Mouse (Mus musculus): ENCODE measurements at regions not wholly inside any gene's neighbourhood (a gene's known extent, or its start where the extent isn't known, plus 50 kb on each side); places are given as distances from the start of the nearest gene placed in this dataset.
A peak's percentile ranks its signal among the peaks of the same experiment; 100 is the strongest.
"Not testable (repeated sequence)": the region's sequence is repeated elsewhere in the genome, so short reads cannot be mapped to it uniquely, and the experiment has no call there.

DNA sequence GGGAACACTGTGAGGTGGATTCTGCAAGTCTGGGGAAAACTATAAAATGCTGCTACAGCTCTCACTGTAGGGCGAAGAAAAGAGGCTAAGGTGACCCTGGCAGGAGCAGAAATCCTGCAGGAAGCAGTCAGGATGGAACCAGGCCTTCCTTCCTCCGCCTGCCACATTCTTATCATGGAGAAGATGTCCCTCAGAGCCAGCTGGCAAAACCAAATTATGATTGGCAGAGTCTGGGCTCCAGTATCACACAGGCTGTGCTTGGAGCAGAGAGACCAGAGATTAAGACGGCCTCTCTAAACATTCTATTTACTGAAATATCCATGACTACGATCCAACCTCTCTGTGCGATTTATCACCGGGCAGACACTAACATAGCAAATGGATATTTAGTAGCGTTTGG lies 92.2 kb upstream of the Max start:
- no peak for DNase-seq

DNA sequence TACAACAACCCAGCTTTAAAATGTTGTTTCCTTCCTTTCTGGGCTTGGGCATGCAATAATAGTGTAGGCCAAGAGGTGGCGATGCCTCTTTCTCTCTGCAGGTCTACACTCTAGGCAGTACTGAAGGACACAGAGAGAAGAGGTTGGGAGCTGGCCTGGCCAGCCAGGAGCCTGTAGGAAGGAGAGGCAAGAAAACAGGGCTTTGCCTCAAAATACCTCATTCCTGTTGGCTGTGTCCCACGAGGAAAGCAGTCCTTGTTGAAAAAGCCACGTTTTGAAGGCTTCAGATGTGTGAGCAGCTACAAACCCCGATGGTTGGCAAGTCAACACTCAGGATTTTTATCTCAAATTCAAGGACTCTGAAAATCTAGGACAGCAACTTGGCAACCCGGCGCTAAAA lies 90.9 kb upstream of the Max start:
- peak; percentile 33 for DNase-seq

DNA sequence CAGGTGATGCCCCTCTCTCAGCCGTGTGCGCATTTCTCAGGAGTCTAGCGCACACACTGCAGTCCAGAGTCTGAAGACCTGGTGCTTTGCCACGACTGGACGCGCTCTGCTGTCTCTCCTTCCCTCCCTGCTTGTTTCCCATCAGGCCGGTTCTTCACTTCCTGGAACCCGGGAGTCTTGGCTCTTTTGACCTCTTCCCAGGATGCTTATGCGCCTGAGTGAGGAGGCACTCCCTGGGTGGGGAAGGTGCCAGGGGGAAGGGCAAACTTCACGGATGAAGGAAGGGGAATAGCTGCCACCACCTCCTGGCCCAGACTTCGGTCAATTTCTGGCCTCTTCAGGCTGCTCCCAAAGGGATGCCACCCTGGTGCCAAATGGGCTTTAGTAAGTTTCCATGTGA lies 86.4 kb upstream of the Max start:
- no peak for DNase-seq

DNA sequence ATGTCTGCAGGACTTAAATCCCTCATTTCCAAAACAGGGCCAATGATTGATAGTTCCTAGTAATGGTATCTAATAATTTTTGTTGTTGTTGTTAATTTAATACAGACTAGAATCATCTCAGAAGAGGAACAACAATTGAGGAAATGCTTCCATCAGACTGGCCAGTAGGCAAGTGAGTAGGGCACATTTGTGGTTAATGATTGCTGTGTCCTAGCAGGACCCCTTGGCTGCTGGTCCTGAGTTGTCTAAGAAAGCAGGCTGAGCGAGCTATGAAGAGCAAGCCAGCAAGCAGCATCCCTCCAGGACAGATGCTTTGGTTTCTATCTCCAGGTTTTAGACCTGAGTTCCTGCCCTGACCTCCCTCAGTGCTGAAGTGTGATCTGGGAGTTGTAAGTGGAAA lies 85.3 kb upstream of the Max start:
- no peak for DNase-seq

DNA sequence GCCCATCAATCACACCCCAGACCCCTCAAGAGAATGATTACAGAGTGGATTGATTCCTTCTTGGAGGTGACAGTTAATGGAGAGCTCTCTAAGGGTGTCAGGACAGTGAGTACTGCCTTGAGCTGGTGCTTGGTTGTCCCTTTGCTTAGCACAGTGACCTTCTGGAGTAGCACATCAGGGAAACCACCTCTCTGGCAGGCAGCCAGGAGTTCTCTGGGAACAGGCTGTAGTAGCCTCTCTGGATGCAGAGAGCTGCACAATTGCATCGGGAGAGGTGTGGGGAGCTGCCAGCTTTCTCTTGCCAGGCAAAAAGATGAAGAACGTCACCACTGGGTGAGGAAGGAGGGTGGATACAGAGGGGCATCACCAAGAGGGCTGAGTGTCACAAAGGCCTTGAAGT lies 84.0 kb upstream of the Max start:
- DNase-seq: no peak

DNA sequence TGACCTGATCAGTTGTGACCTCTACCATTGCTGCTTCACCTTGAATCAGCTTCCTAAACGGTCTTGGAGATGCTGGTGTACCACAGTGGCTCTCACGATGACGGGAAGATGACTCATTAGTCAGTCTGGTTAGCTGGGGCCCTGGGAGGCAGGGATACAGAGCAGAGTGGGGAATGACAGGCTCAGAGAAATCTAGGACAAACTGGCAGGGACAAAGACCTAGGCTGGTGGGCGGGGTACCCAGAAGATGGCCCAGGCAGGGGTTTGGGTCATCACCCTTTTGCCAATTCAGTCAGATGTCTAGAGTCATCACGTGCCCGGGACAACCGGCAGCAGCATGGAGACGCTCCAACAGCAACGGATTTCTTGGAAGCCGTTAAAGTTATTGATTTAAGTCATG lies 83.4 kb upstream of the Max start:
- DNase-seq: no peak

DNA sequence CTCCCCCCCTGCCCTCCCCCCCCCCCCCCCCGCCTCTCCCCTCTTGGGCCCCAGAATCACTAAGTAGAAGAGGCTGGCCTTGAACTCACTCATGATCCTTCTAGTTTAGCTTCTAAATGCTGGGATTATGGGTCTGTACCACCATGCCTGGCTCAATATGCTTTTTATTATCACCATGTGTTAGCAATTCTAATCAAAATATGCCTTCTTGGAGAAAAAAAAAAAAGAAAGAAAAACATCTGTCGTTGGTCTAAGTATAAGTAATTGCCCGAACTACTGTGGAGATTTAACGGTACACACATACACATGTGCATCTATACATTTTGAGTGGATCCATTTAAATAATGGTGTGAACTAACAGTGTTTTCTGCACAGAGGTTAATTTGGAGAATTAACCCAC lies 80.4 kb upstream of the Max start:
- DNase-seq: no peak

DNA sequence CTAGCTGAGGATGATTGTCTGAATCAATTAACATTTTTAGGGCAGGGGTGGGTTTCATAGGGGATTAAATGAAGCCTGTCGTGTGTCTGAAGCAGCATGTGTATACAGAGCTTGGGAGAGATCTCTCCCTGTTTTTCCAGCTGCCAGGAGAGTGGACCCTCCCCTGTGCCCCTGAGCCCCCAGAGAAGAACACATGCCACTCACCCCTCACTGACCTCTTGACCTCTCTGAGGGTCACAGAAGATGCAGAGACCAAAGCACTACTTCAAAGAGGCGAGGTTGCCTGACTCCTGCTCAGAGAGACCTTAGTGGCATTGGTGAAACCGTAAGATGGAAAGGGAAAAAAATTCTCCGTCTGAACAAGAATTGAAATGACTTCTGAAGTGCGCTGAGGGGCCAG lies 79.1 kb upstream of the Max start:
- no peak for DNase-seq

DNA sequence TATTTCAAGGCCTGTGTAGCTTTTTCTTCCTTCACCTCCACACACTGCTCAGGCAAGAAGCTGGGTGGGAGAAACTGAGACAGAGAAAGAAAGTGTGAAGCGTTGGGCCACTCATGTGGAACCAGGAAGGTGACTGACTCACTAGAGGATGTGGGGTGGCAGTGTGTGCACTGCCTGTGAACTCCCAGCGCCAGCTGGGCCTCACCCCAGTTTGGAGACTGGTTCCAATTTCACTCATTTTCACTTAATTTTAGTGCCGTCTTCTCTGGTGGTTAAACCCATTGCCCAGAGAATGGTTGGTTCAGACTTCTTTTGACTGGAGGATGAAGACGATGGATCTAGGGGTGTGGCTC lies 77.9 kb upstream of the Max start:
- no peak for DNase-seq

DNA sequence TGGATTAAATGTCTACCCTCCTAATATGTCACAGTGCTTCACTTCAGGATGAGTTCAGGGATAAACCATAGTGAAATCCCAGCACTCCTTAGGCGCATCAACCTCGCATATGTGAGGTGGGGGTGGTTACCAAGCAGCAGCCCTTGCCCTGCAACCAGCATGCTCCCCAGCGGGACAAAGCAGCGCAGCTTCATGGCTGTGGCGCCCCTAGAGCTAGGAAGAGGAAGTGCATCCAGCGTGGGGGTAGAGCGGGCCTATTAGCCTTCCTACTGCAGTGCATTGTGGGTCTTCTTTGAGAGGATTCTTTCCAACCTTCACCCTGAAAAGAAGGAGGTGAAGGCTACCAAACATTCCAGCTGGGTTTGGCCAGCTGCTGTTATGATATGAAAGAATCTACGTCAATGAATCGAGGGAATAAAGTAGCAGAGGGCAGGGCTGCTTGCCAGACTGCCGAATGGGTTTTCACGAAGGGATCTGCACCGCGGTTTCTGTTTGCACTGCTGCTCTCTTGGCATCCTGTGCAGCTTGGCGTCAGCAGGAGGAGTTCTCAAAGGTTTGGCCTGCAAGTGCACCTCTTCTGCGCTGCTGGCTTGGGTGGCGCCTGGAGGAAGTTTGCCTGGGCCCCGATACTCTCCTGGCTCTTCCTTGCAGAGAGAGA lies 77.4 kb upstream of the Max start:
- DNase-seq: peak; percentile 14

DNA sequence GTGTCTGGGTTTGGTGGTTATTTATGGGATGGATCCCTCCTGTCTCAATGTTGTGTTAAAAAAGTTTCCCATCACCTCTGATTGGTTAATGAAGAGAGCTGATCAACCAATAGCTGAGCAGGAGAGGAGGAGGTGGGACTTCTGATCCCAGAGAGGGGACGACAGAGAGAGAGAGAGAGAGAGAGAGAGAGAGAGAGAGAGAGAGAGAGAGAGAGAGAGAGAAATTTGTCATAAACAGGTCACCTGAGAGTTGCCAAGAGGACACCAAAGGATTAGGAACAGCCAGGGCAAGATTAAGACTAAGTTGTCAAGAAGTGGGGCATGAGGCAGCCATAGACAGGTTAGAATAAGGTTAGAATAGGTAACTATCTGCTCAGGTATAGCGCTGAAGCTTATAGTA lies 73.7 kb upstream of the Max start:
- DNase-seq: no peak

DNA sequence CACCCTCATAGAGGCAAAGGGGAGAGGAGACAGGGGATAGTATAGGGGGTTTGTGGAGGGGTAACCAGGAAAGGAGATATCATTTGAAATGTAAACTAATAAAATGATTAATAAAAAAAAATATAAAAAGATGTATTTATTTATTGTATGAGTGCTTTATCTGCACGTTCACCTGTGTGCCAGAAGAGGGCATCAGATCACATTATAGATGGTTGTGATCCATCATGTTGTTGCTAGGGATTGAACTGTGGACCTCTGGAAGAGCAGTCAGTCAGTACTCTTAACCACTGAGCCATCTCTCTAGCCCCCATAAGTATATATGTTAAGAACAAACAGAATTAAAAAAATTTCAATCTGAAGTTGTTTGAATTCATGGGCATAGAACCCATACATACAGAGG lies 69.4 kb upstream of the Max start:
- DNase-seq: no peak

DNA sequence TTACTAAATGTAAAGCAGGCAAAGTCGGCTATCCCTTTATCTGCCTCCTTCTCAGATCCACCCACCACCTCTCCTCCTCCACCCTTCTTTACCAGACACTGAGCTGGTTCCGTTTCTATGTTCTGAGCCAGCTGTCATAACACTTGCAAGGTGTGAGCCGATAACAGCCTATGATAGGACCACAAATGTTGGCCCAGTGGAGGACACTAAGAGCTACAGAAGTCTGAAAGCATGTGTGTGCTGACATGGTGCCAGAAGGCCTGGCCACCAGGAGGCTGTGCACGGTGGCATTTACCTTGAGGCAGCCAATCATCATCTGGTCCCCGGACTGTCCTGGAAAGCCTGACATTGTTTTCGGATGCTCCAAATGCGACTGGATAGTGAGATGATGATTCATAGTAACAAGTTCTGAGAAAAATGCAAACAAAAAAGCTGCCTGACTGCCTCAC lies 63.5 kb upstream of the Max start:
- DNase-seq: peak; percentile 34

DNA sequence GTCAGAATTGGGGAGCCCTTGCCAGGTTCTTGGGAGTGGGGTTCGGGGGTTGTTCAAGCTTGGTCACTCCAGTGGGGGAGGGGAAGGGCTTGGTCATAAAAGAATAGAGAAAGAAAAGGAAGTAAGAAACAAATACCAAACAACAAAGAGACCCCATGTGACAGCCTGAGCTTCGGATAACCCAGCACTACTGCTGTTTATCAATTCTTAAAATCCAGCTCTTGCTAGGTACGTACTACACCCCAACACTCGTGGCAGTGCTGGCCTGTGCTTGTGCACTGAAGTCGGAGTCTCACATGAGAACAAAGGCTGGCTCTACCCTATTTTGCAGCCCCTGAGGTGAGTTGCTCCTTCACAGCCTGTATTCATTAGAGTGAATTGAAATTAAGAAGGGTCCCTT lies 60.5 kb upstream of the Max start:
- no peak for DNase-seq

DNA sequence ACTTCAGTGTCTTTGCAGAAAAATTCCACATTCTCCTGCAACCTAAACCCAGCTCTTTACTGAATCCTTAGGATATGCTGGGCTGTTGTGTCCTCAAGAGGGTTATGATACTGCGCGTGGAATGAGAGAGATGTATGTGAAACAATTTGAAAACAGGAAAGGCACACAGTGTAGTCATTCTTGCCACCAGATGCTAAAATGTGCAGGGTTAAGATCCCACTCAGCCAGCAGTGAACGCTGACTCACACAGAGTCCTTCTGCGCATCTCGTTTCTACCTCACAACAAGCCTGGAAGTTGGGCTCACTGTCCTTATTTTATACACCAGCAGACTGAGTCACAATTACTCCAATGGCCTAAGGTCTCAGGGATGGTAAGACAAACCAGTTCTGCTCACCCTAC lies 59.9 kb upstream of the Max start:
- peak; percentile 21 for DNase-seq

DNA sequence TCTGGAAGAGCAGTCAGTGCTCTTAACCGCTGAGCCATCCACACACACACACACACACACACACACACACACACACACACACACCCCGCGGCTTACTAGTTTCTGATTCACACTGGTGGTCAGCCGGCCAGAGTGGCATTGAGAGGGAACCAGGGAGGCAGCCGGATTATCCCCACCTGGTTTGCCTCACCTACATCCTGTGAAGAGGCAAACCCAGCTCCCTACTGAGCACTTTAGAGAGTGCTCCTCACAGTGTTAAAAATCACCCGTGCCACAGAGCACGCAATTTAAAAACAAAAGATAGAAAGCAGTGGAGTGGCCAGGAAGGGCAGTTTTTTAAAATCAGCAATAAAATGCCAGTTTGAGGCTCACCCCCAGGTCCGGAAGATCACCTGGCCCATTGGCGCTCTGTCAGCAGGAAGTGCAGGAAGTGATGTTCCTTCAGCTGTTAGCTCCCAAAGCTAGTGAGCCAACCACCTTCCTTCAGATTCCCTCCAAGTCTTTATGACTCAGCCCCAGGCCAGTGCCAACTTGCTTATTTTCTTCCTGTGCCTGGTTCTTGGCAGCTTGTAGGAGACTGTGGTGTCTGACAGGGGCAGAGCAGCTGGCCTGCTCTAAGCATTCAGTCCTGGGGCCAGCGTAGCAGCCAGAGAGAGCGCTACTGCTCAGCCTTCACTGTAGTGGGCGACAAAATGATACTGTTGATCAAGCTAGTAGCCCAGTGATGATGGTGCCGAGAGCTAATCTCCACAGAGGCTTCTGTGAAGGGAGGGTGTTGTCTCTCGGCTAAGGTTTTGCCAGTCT lies 57.9 kb upstream of the Max start:
- DNase-seq: peak; percentile 77

DNA sequence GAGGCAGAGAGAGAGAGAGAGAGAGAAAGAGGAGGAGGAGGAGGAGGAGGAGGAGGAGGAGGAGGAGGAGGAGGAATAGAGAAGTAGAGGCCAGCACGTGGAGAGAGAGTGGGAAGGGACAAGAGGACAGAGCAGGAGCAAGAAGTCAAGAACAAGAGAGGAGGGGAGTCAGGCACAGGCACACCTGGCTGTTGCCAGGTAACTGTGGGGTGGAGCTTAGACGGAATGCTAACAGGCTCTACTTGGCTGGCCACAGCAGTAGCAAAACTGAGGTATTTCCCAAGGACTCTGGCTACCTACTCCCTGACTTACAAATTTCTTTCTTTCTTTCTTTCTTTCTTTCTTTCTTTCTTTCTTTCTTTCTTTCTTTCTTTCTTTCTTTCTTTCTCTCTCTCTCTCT lies 57.1 kb upstream of the Max start:
- not testable (repeated sequence) for DNase-seq

DNA sequence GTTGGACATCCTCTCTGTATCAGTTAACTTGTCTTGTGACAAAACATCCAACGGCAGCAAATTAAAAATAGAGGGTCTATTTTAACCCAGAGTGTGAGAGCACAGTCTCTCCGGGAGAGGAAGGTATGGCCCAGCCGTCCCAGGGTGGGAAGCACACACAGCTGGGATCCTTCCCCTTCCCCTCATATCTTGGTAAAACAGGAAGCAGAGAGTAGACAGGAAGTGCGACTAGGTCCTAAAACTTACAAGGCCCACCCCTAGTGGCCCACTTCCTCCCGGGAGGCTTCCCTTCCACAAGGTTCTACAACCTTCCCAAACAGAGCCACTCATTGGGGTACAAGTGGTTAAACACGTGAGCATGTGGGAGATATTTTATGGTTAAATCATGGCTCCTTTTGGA lies 56.4 kb upstream of the Max start:
- no peak for DNase-seq

DNA sequence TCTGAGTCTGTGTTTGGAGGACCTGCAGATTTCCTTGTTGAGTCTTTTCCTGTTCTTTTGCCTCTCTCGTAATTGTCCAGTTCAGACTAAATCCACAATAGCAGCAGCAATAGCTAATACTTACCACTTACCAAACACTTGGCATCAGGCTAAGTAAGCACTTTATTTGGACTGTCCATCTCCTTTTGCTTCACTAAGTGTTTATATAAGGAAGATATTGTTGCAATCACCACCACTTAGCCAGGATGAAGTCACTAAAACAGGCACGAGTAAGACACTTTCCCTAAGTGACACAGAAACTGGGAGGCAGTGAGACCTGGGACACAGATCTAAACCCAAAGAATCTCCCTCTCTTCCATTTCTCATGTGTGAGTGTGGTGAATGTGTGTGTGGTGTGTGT lies 52.9 kb upstream of the Max start:
- DNase-seq: no peak
